Mouse (Mus musculus) liver, postnatal 0 days (tissue): Measurements from ENCODE around the gene Fbxo47. TPM values are rescaled to one million over a fixed set of nuclear protein-coding genes. Genes with fewer than 3 reads are reported as not detected.

Experiments used
- ATAC-seq: fragments of 200-750 bp; cut with Nextera tagmentation; 2 replicates; pipeline ENCODE4 v1.8.0; 2017; ENCODE audit warnings: mild to moderate bottlenecking, moderate library complexity
- DNase-seq: peaks from one replicate; pipeline ENCODE4 v3.0.0-alpha.2; 2016
- H3K27ac ChIP-seq: fragments of 300-500 bp; sonication (generic); 2 replicates; pipeline ENCODE4 v1.5.1; 2014; ENCODE audit warnings: antibody characterized with exemption, moderate library complexity, mild to moderate bottlenecking, low read depth
- H3K27me3 ChIP-seq: fragments of 300-500 bp; sonication (generic); 2 replicates; pipeline ENCODE4 v1.6.1; 2014; ENCODE audit warnings: low read length, control low read depth, mixed read lengths; ENCODE audit not compliant: insufficient read depth
- H3K36me3 ChIP-seq: fragments of 300-500 bp; sonication (generic); replicated peaks from 2 replicates; pipeline ENCODE4 v1.6.1; 2014; ENCODE audit warnings: mild to moderate bottlenecking, control low read depth, low read length, moderate library complexity, mixed read lengths; ENCODE audit not compliant: insufficient read depth
- H3K4me1 ChIP-seq: fragments of 300-500 bp; sonication (generic); 2 replicates; pipeline ENCODE4 v1.6.1; 2014; ENCODE audit warnings: antibody characterized with exemption, mild to moderate bottlenecking, control low read depth; ENCODE audit not compliant: insufficient read depth
- H3K4me2 ChIP-seq: fragments of 300-500 bp; sonication (generic); 2 replicates; pipeline ENCODE4 v1.6.1; 2014; ENCODE audit warnings: low read depth, mild to moderate bottlenecking, low read length, moderate library complexity, mixed read lengths
- H3K4me3 ChIP-seq: fragments of 300-500 bp; sonication (generic); 2 replicates; pipeline ENCODE4 v1.5.1; 2014; ENCODE audit warnings: low read depth, low read length
- H3K9ac ChIP-seq: fragments of 300-500 bp; sonication (generic); replicated peaks from 2 replicates; pipeline ENCODE4 v1.6.1; 2014; ENCODE audit warnings: mild to moderate bottlenecking, moderate library complexity
- H3K9me3 ChIP-seq: fragments of 300-500 bp; sonication (generic); 2 replicates; pipeline ENCODE4 v1.6.1; 2016; ENCODE audit warnings: mild to moderate bottlenecking, control low read depth, low read length, mixed read lengths
- CTCF ChIP-seq: sonication (generic); IDR thresholded peaks from 2 replicates; pipeline ENCODE4 v1.5.1; 2016; ENCODE audit warnings: antibody characterized with exemption, low read depth
- EP300 ChIP-seq: IDR thresholded peaks from 2 replicates; pipeline ENCODE4 v1.6.1; 2016; ENCODE audit warnings: antibody characterized with exemption, low read depth, mild to moderate bottlenecking
- WGBS: fragments of 180-500 bp; shearing (Covaris S2); extraction: QIAGEN DNeasy Blood & Tissue Kit; methylation state at CpG from one replicate; pipeline ENCODE4 v1.1.7; 2014; ENCODE audit not compliant: insufficient replicate concordance; 5-methylcytosine and 5-hydroxymethylcytosine counted together
- polyA plus RNA-seq: library from polyadenylated mRNA; unstranded; fragments of >200 nt; fragmentation: Nextera tagmentation; extraction: Ambion mirVana; gene quantifications from 2 replicates; pipeline ENCODE4 v1.2.1, GENCODE M21; 2015

The Fbxo47 gene
- polyA plus RNA-seq, 1 experiment from 2014 or later, result 0.26 TPM

DNA sequence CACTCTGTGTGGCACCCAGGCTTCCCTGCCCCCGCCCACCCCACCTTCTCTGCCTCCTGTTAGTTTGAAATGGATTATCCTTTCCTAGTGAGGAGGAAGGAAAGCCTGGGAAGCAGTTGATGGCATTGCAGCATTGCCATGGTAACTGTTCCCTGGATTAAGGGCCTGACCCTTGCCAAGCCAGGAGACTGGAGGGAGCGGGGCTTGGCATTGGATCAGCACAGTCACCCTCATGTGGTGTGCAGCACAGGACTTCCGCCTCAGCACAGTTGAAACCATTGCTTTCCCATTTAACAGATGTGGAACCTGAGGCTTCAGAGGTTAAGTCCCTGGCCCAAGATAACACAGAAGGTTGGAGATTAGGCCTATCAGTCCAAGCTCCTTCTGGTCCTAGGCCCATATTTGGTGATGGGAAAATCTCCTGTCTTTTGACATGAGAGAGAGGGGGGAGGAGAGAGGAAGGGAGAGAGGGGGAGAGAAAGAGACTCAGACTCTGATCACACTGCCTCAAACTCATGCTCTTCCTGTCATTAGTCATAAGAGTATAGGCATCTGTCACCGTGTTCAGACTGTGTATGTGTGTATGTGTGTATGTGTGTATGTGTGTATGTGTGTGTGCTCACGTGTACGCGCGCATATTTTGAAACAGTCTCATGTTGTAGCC is 62.4 kb downstream of the Fbxo47 start:
- H3K36me3 ChIP-seq, result peaks cover 20% of the 10 kb centered on the region
- no peaks in the 10 kb centered on the region for H3K9me3 ChIP-seq
- peaks cover 71% of the 10 kb centered on the region for H3K4me1 ChIP-seq
- ATAC-seq (no peak), DNase-seq (no peak)
- 78% methylated on average over 8 of the region's 8 CpGs for WGBS
- TF ChIP-seq CTCF, result no peak
- TF ChIP-seq EP300, result no peak
- H3K9ac ChIP-seq, result no peak overlapping the region
- H3K4me3 ChIP-seq, result no peak overlapping the region
- no peak overlapping the region for H3K4me2 ChIP-seq
- H3K27ac ChIP-seq, result peak overlapping the region; percentile 77
- H3K27me3 ChIP-seq, result no peaks in the 10 kb centered on the region

DNA sequence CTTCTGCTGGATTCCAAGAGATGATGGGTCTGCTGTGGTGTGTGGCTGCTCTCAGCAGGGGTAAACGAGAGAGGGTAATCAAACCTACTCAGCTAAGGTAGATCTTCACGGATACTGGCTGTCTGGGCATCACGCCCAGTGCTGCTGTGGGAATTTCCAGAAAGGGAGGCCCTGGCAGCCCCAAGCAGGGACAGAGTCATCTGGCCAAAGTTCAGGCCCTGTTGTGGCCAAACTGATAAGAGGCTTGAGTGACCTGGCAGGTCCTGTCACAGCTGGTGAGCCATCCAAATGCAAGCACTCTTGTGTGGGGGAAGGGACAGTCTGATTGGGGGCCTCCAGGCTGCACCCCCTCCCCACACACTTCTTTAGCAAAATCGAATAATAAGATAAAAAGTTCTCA is 63.1 kb downstream of the Fbxo47 start:
- no peaks in the 10 kb centered on the region for H3K27me3 ChIP-seq
- H3K9me3 ChIP-seq, result no peaks in the 10 kb centered on the region
- no peak overlapping the region for H3K4me3 ChIP-seq
- TF ChIP-seq CTCF (no peak), EP300 (peak; percentile 30; the same call in 1 of the 2 replicates)
- no peak overlapping the region for H3K4me2 ChIP-seq
- peaks cover 19% of the 10 kb centered on the region for H3K36me3 ChIP-seq
- DNase-seq (peak; percentile 78), ATAC-seq (peak; percentile 87)
- no peak overlapping the region for H3K9ac ChIP-seq
- peak overlapping the region; percentile 77 for H3K27ac ChIP-seq
- 41% methylated on average over 4 of the region's 4 CpGs for WGBS
- peaks cover 68% of the 10 kb centered on the region for H3K4me1 ChIP-seq

DNA sequence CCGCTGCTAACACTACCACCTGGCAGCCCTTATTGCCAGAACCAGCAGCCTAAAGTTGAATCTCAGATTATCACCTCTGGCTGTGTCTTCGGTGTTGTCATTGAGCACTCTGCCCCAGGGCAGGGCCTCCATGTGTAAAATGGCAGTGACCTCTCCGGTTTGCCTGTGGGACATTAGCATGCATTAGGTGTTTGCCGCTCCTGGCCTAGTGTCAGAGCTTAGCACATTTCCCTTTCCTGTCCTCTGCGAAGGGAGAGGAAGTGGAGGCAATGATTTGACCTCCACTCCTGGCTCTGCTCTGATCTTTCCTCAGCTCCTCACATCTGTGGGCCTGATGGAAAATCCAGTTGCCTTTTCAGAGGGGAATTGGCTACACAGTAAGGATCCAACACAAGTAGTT is 64.0 kb downstream of the Fbxo47 start:
- DNase-seq (no peak), ATAC-seq (no peak)
- WGBS, result 56% methylated on average over 5 of the region's 5 CpGs
- no peaks in the 10 kb centered on the region for H3K27me3 ChIP-seq
- peak overlapping the region; percentile 77 for H3K27ac ChIP-seq
- no peak overlapping the region for H3K9ac ChIP-seq
- H3K9me3 ChIP-seq, result no peaks in the 10 kb centered on the region
- no peak overlapping the region for H3K4me2 ChIP-seq
- no peak for TF ChIP-seq EP300
- TF ChIP-seq CTCF, result no peak
- H3K4me3 ChIP-seq, result no peak overlapping the region
- H3K36me3 ChIP-seq, result peaks cover 20% of the 10 kb centered on the region
- peaks cover 68% of the 10 kb centered on the region for H3K4me1 ChIP-seq

GRCm38 (mm10) chr11:97819102-97819501 is 64.9 kb downstream of the Fbxo47 start:
- Histone ChIP-seq H3K9ac (no peak overlapping the region), H3K9me3 (no peaks in the 10 kb centered on the region), H3K4me1 (peaks cover 69% of the 10 kb centered on the region), H3K27ac (no peak overlapping the region), H3K36me3 (peaks cover 21% of the 10 kb centered on the region), H3K4me2 (no peak overlapping the region), H3K4me3 (no peak overlapping the region), H3K27me3 (no peaks in the 10 kb centered on the region)
- 58% methylated on average over 4 of the region's 4 CpGs for WGBS
- ATAC-seq (no peak), DNase-seq (no peak)
- TF ChIP-seq EP300 (no peak), CTCF (no peak)

DNA sequence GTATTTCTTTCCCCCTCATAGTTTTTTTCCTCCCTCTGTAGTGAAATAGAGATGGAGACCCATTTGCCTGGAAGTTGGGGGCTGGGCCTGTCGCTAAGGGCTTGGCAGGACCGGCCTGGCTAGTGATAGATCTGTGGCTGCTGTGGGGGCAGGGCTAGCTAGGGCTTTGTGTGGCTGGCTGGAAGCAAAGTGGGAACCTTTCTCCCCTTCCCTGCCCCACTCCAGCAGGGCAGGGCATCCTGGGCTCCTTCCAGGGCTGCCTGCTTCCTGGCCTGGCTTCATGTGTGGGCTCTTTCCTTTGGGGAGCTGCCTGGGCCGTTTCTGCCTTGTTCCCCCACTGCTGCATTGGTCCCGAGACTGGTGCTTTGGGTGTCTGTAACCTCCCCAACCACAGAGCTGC is 65.4 kb downstream of the Fbxo47 start:
- no peak overlapping the region for H3K9ac ChIP-seq
- H3K4me3 ChIP-seq, result no peak overlapping the region
- H3K9me3 ChIP-seq, result no peaks in the 10 kb centered on the region
- peaks cover 74% of the 10 kb centered on the region for H3K4me1 ChIP-seq
- WGBS, result 22% methylated on average over 4 of the region's 4 CpGs
- peaks cover 24% of the 10 kb centered on the region for H3K36me3 ChIP-seq
- ATAC-seq (no peak), DNase-seq (peak; percentile 55)
- H3K27ac ChIP-seq, result peak overlapping the region; percentile 53; the same call in 1 of the 2 replicates
- no peaks in the 10 kb centered on the region for H3K27me3 ChIP-seq
- H3K4me2 ChIP-seq, result no peak overlapping the region
- no peak for TF ChIP-seq EP300
- no peak for TF ChIP-seq CTCF

GRCm38 (mm10) chr11:97818003-97818402 is 66.0 kb downstream of the Fbxo47 start:
- H3K9ac ChIP-seq, result no peak overlapping the region
- ATAC-seq, result no peak
- no peak for TF ChIP-seq EP300
- no peak for TF ChIP-seq CTCF
- no peak overlapping the region for H3K4me2 ChIP-seq
- H3K9me3 ChIP-seq, result no peaks in the 10 kb centered on the region
- peaks cover 78% of the 10 kb centered on the region for H3K4me1 ChIP-seq
- 56% methylated on average over 6 of the region's 6 CpGs for WGBS
- no peaks in the 10 kb centered on the region for H3K27me3 ChIP-seq
- H3K4me3 ChIP-seq, result no peak overlapping the region
- no peak for DNase-seq
- peak overlapping the region; percentile 66 for H3K27ac ChIP-seq
- H3K36me3 ChIP-seq, result peaks cover 26% of the 10 kb centered on the region
